Mouse (Mus musculus): ENCODE data around the gene Klf12. TPM values are rescaled to one million over a fixed set of nuclear protein-coding genes. Genes with fewer than 3 reads are reported as not detected.

Gene Klf12
- polyA plus RNA-seq, 1 experiment, result 8.2 TPM

GRCm38 (mm10) chr14:99850350-99850749, 434.1 kb downstream of the Klf12 start:
- Histone ChIP-seq H3K4me3 (ENCODE audit: low read depth, low read length) (no peak overlapping the region), H3K9ac (ENCODE audit: low read depth, poor library complexity, severe bottlenecking) (no peak overlapping the region), H3K36me3 (ENCODE audit: control insufficient read depth, insufficient read depth, low read length, poor library complexity, severe bottlenecking) (no peaks in the 10 kb centered on the region), H3K9me3 (replicated peaks; ENCODE audit: control insufficient read depth, insufficient read depth, low read length, poor library complexity, severe bottlenecking) (no peaks in the 10 kb centered on the region), H3K27me3 (ENCODE audit: control insufficient read depth, insufficient read depth, low read length, poor library complexity, severe bottlenecking) (no peaks in the 10 kb centered on the region), H3K27ac (ENCODE audit: insufficient read depth, low read length) (no peak overlapping the region), H3K4me1 (ENCODE audit: control insufficient read depth, insufficient read depth, low read length) (no peaks in the 10 kb centered on the region)
- no peak for TF ChIP-seq CTCF (IDR thresholded peaks at IDR 0.05; ENCODE audit: low read depth, low read length)
- no peak for TF ChIP-seq POLR2A (IDR thresholded peaks at IDR 0.05; ENCODE audit: insufficient read depth, low read length)
- no peak for TF ChIP-seq EP300 (IDR thresholded peaks at IDR 0.05; ENCODE audit: insufficient read depth, low read depth, low read length)

GRCm38 (mm10) chr14:99847502-99847901, 437.0 kb downstream of the Klf12 start:
- Histone ChIP-seq H3K4me1 (ENCODE audit: control insufficient read depth, insufficient read depth, low read length) (no peaks in the 10 kb centered on the region), H3K9ac (ENCODE audit: low read depth, poor library complexity, severe bottlenecking) (no peak overlapping the region), H3K9me3 (replicated peaks; ENCODE audit: control insufficient read depth, insufficient read depth, low read length, poor library complexity, severe bottlenecking) (no peaks in the 10 kb centered on the region), H3K4me3 (ENCODE audit: low read depth, low read length) (no peak overlapping the region), H3K27me3 (ENCODE audit: control insufficient read depth, insufficient read depth, low read length, poor library complexity, severe bottlenecking) (no peaks in the 10 kb centered on the region), H3K36me3 (ENCODE audit: control insufficient read depth, insufficient read depth, low read length, poor library complexity, severe bottlenecking) (no peaks in the 10 kb centered on the region), H3K27ac (ENCODE audit: insufficient read depth, low read length) (no peak overlapping the region)
- TF ChIP-seq CTCF (IDR thresholded peaks at IDR 0.05; ENCODE audit: low read depth, low read length) (no peak), POLR2A (IDR thresholded peaks at IDR 0.05; ENCODE audit: insufficient read depth, low read length) (no peak), EP300 (IDR thresholded peaks at IDR 0.05; ENCODE audit: insufficient read depth, low read depth, low read length) (no peak)

- H3K4me3 ChIP-seq (ENCODE audit: low read depth, low read length), result no peak overlapping the region
- no peaks in the 10 kb centered on the region for H3K4me1 ChIP-seq (ENCODE audit: control insufficient read depth, insufficient read depth, low read length)
- no peak overlapping the region for H3K27ac ChIP-seq (ENCODE audit: insufficient read depth, low read length)
- no peaks in the 10 kb centered on the region for H3K27me3 ChIP-seq (ENCODE audit: control insufficient read depth, insufficient read depth, low read length, poor library complexity, severe bottlenecking)
- H3K36me3 ChIP-seq (ENCODE audit: control insufficient read depth, insufficient read depth, low read length, poor library complexity, severe bottlenecking), result no peaks in the 10 kb centered on the region
- no peaks in the 10 kb centered on the region for H3K9me3 ChIP-seq (replicated peaks; ENCODE audit: control insufficient read depth, insufficient read depth, low read length, poor library complexity, severe bottlenecking)
- TF ChIP-seq CTCF (IDR thresholded peaks at IDR 0.05; ENCODE audit: low read depth, low read length), result no peak
- no peak for TF ChIP-seq EP300 (IDR thresholded peaks at IDR 0.05; ENCODE audit: insufficient read depth, low read depth, low read length)
- TF ChIP-seq POLR2A (IDR thresholded peaks at IDR 0.05; ENCODE audit: insufficient read depth, low read length), result no peak
- H3K9ac ChIP-seq (ENCODE audit: low read depth, poor library complexity, severe bottlenecking), result no peak overlapping the region
These were observed 457.8 kb downstream of the Klf12 start for GRCm38 (mm10) chr14:99826713-99827112.

Data from ES-Bruce4 (cell line).